Mouse (Mus musculus) ovary, postnatal 10 days (tissue): ENCODE data around the gene AU022252.
"Not testable (repeated sequence)": the region's sequence is repeated elsewhere in the genome, so short reads cannot be mapped to it uniquely, and the experiment has no call there.

ENCODE experiments used
- DNase-seq: peaks from one replicate; pipeline ENCODE4 v3.0.0; 2022; ENCODE audit warnings: low spot score

Gene AU022252

GRCm38 (mm10) chr4:119232410-119233255, at the start of gene AU022252, which contains the start of gene P3h1:
AU022252 (minus strand) TSS chr4:119232712.
P3h1 (plus strand) TSS chr4:119232915.
- DNase-seq: peak; percentile 96

DNA sequence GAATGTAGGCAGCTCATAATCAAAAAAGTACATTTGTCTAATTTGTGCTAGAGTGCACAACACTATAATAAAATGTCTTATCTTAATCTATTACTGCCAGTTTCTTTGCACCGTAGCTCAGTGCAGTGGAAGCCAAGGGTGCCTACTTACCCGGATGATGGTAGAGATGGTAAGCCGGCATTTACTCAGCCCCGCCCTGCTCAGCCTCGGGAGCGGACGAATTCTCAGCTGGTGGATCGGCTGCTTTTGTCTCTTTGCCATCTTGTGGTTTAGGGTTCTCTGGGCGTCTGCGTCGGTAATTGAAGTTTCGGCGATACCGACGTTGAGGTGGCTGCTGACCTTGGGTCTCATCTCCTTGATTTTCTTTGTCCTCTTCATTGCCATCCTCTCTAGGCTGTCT, 46.3 kb upstream of the AU022252 start:
- not testable (repeated sequence) for DNase-seq

DNA sequence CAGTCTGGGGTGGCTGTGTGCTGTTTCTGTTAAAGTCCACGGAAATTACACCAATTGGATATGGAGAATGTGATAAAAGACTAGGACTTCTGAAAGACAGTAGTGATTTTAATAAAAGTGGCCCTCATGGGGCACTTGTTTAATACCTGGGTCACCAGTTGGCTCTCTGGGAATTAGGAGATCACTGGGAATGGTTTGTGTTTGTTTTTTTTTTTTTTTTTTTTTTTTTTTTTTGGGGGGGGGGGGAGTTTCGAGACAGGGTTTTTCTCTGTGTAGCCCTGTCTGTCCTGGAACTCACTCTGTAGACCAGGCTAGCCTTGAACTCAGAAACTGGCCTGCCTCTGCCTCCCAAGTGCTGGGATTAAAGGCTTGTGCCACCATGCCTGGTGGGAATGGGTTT, 43.2 kb upstream of the AU022252 start:
- DNase-seq: no peak

- no peak for DNase-seq
Measured at GRCm38 (mm10) chr4:119275226-119275625, 42.7 kb upstream of the AU022252 start.

DNA sequence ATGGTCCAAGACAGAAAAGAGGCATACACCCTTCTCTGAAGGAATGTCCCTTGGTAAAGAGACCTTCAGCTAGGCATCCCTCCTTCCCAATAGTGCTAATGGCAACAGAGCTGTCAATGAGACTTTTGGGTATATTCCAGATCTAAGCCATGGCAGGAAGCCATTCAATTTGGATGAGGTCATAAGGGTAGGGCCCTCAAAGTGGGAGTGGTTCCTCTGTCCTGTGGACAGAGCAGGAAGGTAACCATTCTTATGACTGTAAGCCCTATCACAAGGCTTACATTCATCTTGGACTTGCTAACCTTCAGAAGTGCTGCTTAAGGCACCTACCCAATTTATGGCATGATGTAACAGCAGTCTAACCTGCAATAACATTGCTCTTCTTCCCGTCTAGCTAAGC, 42.1 kb upstream of the AU022252 start:
- no peak for DNase-seq

DNA sequence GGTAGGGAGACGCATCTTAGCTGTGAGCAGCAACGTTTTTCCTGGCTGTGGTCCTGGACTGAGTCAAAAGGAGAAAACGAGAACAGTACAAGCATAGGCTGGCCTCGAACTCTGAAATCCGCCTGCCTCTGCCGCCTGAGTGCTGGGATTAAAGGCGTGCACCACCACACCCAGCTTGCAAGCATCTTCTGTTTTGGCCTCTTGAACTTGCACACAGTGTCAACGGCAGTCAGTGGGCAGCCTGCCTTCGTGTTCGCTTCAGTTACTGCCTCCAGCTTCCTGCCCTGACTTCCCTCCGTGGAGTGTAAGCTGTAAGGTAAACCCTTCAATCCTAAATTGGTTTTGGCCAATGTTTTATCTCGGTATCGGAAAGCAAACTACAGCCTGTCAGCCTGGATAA, 34.1 kb upstream of the AU022252 start:
- DNase-seq: no peak

GRCm38 (mm10) chr4:119263459-119263858, 30.9 kb upstream of the AU022252 start:
- no peak for DNase-seq

- DNase-seq: no peak
Measured at GRCm38 (mm10) chr4:119262483-119262882, 30.0 kb upstream of the AU022252 start.

GRCm38 (mm10) chr4:119261087-119261713, 28.7 kb upstream of the AU022252 start:
- DNase-seq: no peak

DNA sequence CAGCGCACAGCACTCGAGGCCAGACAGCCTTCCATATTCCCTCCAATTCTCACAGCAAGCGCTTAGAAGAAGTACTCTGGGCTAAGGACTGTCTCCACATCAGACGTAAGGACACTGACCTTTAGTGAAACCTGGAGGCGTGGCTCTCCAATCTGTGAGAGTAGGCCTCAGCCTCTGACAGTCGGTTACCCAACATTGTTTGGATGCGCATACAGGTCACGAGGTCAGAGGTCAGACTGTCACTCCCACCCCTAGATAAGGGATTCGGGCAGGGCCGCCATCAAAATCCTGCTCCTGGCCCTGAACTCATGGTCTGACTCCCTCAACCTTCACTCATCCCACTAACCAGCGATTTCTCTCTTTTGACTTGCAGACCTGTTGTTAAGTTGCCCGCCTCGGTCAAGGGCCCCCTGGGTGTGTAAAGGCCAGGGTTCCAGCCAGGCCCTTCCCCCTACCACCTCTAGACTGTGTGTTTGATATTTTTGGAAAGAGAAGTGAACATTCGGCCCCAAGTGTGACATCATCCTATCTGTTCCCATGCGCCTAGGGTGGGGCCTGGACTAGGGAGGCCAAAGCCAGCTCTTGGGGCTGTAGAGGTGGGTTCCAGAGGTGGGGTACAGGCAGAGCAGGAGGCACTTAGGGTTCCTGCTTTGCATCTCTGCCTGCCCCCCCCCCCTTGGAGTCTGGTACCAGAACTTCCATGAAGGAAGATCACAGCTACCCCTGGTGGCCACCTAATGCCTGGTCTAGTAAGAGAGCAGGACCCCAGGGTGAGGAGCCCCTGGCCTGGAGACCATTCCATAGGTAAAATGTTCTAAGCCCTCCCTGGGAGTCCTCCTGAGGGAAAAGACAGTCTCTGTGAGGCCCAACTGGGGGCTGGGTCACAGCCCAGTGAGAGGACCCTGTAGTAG, 27.1 kb upstream of the AU022252 start:
- DNase-seq: no peak

- no peak for DNase-seq
Measured at GRCm38 (mm10) chr4:119257083-119257482, 24.6 kb upstream of the AU022252 start.

- DNase-seq: no peak
Measured at GRCm38 (mm10) chr4:119255351-119255750, 22.8 kb upstream of the AU022252 start, which contains the start of gene Cldn19. Cldn19 (plus strand) TSS chr4:119255414.

- DNase-seq: no peak
Measured at GRCm38 (mm10) chr4:119254012-119254618, 21.6 kb upstream of the AU022252 start.

DNA sequence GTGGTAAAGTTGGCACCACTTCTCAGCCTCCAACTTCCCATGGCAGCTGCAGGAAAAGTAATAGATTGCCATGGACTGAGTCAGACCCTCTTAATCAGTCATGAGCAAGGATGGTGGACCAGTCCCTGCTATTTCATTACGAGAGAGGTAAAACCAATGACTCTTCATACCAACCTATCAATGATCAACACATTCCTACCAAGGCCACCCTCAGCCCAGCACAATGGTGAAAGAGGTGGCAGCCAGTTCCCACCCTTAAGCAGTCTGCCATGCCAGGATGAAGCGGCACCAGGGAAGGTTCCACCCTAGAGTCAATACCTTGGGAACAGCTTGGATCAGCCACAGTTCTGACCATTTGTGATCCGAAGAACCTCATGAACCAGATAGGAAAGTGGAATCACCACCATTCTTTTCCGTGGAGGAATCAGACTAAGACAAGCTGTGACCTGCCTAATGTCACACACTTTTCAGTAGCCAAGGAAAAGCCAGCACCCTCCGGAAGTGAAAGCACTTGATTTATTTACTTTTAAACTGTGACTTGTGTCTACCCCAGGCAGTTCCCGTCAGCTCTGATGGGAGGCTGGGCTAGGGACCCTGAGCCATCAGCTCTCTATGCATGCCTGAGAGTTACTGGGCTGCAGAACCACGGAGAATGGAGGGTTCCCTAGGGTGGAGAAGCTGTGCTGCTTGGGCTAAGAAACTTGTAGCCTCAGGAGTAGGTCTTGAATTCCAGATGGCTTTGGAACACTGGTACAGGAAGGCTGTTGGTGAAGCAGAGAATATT, 19.7 kb upstream of the AU022252 start:
- DNase-seq: no peak

GRCm38 (mm10) chr4:119248407-119248965, 16.0 kb upstream of the AU022252 start:
- no peak for DNase-seq

DNA sequence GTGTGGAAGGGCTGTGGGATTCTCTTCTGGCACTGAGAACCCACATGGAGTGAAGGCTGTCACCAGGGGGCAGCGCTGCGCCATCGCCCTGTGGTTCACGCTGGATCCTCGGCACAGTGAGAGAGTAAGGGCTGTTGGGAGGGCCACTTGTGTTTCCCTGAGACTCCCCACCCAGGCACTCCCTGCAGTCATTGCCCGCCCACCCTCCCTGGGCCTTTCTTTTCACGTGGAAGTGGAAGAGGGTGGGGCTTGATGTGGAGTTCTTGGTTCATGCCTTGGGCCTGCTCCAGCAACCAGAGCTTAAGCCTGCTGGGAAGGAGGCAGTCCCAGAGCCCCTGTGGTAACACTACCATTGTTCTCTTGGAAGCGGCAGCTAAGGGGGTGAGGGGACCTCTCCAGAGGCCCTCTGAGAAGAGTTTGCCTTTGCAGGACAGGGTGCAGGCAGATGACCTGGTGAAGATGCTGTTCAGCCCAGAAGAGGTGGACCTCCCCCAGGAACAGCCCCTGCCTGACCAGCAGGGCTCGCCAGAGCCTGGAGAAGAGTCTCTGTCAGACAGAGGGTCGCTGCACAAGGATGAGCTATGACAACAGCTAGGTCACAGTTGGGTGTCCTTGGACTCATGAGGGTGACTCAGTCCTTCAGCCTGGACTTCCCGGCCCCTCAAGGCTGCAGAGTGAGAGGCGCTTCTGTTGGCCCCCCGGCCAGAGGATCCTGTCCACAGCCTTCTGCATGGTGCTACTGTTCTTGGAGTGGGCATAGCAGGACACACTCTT, 15.1 kb upstream of the AU022252 start:
- DNase-seq: no peak

GRCm38 (mm10) chr4:119246688-119247225, 14.2 kb upstream of the AU022252 start:
- DNase-seq: no peak

DNA sequence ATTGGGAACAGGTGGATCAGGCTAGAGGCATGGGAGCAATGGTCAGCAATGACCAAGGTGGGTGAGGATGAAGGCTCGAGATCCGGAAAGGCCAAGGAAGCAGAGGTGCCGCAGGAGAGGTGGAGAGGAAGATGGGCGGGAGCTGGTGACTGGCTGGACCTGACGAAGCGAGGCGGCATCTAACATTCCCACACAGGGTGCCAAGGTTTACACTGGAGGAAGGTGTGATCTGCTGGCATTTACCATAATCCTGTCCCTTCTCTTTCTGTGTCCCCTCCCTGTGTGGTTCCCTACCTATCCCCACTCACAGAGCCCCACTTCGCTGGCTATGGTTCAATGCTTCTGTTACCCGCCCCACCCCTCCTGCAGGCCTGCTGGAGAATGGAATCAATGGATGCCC, 13.4 kb upstream of the AU022252 start:
- no peak for DNase-seq

- no peak for DNase-seq
Measured at GRCm38 (mm10) chr4:119245556-119245955, 13.0 kb upstream of the AU022252 start.
